Mouse (Mus musculus): ENCODE measurements around the gene Cwf19l1.

GRCm38 (mm10) chr19:44080023-44080422 is 55.7 kb downstream of the Cwf19l1 start:
- no peak for TF ChIP-seq CTCF (IDR thresholded peaks at IDR 0.05; ENCODE audit: low read depth)
- TF ChIP-seq EP300 (IDR thresholded peaks at IDR 0.05; ENCODE audit: low read depth): no peak
